Comparison of ENCODE assay signal across 8 mouse cellular contexts in the genomic region with DNA sequence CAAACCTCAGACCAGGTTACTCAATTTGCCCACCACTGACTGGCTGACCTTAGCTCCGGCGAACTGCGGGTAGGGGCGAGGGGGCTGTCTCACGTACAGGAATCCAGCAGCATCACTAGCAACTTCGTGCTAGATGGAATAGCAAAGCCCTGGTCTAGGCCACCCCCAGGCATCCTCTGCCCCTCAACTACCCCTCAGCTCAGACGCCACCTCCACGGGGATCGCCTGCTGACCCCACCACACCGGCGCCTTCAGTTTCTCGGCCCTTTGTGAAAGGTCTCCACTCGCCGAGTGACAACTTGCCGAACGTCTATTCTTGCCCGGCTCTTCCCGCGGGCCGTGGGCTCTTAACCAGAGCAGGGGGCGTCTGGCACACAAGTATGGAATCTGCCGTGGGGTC. TPM values are rescaled to one million over a fixed set of nuclear protein-coding genes. Genes with fewer than 3 reads are reported as not detected.
DNase-seq lines count a peak whose midpoint lies in the region; ATAC-seq lines count a peak whose summit lies in the region.

No protein-coding gene starts in this region.

- WGBS in kidney, embryonic 14.5 days, result 1% methylated on average over 22 of the region's 22 CpGs
- WGBS in midbrain, embryonic 10.5 days, result under 1% methylated on average over 22 of the region's 22 CpGs

- DNase-seq in kidney, adult 8-10 months, result no peak
- peak; percentile 20 for DNase-seq in NIH3T3 (ENCODE audit: low read depth)
- no peak for DNase-seq in midbrain, embryonic 10.5 days (ENCODE audit: low spot score)
- no peak for DNase-seq in adrenal gland, postnatal 14 days
- DNase-seq in thymus, postnatal 36 days, result no peak

- no peak for ATAC-seq in kidney, embryonic 14.5 days (ENCODE audit: low FRiP score, low TSS enrichment)
- 0 out of 2 replicates have a peak, but pooled peaks have one; percentile 8 for ATAC-seq in granulocyte monocyte progenitor cell, adult 5-6 weeks (replicated peaks; ENCODE audit: poor library complexity, severe bottlenecking)
- no peak for ATAC-seq in inflammation-experienced regulatory T-cells, adult 6 months

- peak overlapping the region; percentile 67; the same call in 1 of the 2 replicates for H3K27ac ChIP-seq in kidney, embryonic 14.5 days (ENCODE audit: low read depth, low read length)
- H3K27ac ChIP-seq in midbrain, embryonic 10.5 days (replicated peaks), result peak overlapping the region; percentile 94

- peaks cover 4% of the 10 kb centered on the region; the same call in 1 of the 2 replicates for H3K4me1 ChIP-seq in kidney, embryonic 14.5 days (ENCODE audit: control insufficient read depth, insufficient read depth, low read length)
- peaks cover 17% of the 10 kb centered on the region for H3K4me1 ChIP-seq in midbrain, embryonic 10.5 days

- peak overlapping the region; percentile 89 for H3K4me2 ChIP-seq in kidney, embryonic 14.5 days (replicated peaks; ENCODE audit: low read depth, low read length)

- peak overlapping the region; percentile 81 for H3K9ac ChIP-seq in kidney, embryonic 14.5 days (ENCODE audit: low read depth, low read length)

- H3K4me3 ChIP-seq in kidney, embryonic 14.5 days (ENCODE audit: low read length), result peak overlapping the region; percentile 77
- peak overlapping the region; percentile 73 for H3K4me3 ChIP-seq in midbrain, embryonic 10.5 days

- no peaks in the 10 kb centered on the region for H3K27me3 ChIP-seq in kidney, embryonic 14.5 days (ENCODE audit: control insufficient read depth, insufficient read depth, low read length)
- H3K27me3 ChIP-seq in midbrain, embryonic 10.5 days (ENCODE audit: low read depth, poor library complexity, severe bottlenecking), result no peaks in the 10 kb centered on the region

- no peaks in the 10 kb centered on the region for H3K36me3 ChIP-seq in kidney, embryonic 14.5 days (ENCODE audit: control insufficient read depth, insufficient read depth, low read length)
- H3K36me3 ChIP-seq in midbrain, embryonic 10.5 days, result peaks cover 14% of the 10 kb centered on the region

- no peaks in the 10 kb centered on the region for H3K9me3 ChIP-seq in kidney, embryonic 14.5 days (ENCODE audit: control insufficient read depth, low read length)
- no peaks in the 10 kb centered on the region for H3K9me3 ChIP-seq in midbrain, embryonic 10.5 days (replicated peaks)

RNA-seq across cellular contexts. Expression of a gene that starts 0.6 kb away (rescaled TPM):
- 98.0 and 123 TPM in 2 replicates for polyA plus RNA-seq in kidney, embryonic 14.5 days (2014; fragmentation: Nextera tagmentation; extraction: Ambion mirVana)
- 20.8 and 28.9 TPM in 2 replicates for total RNA-seq in granulocyte monocyte progenitor cell, adult 5-6 weeks (2014; fragmentation: Nextera tagmentation)
- 26.7 and 33.7 TPM in 2 replicates for total RNA-seq in granulocyte monocyte progenitor cell, adult 5-6 weeks (2017)
- polyA plus RNA-seq in midbrain, embryonic 10.5 days (2016; fragmentation: Nextera tagmentation; extraction: Ambion mirVana), result 33.7 and 35.9 TPM in 2 replicates
- 100 to 1,000 TPM in 2 of 3 experiments, 10 to 100 TPM in 1; 61.0 to 150 (median 121) TPM for polyA plus RNA-seq in inflammation-experienced regulatory T-cells, adult 6 months (2017; shearing (Covaris generic))
- total RNA-seq in adrenal gland, postnatal 14 days (2021), result 20.6 and 24.6 TPM in 2 replicates

RNA-seq across cellular contexts. Expression of a gene that starts 16.5 kb away (rescaled TPM):
- 0.34 and 0.50 TPM in 2 replicates for polyA plus RNA-seq in kidney, embryonic 14.5 days (2014; fragmentation: Nextera tagmentation; extraction: Ambion mirVana)
- total RNA-seq in granulocyte monocyte progenitor cell, adult 5-6 weeks (2014; fragmentation: Nextera tagmentation), result not detected in 2 replicates
- total RNA-seq in granulocyte monocyte progenitor cell, adult 5-6 weeks (2017), result not detected in 2 replicates
- not detected in 2 replicates for polyA plus RNA-seq in midbrain, embryonic 10.5 days (2016; fragmentation: Nextera tagmentation; extraction: Ambion mirVana)
- not detected for polyA plus RNA-seq in inflammation-experienced regulatory T-cells, adult 6 months (2017; shearing (Covaris generic))
- not detected in 2 replicates for total RNA-seq in adrenal gland, postnatal 14 days (2021)

RNA-seq across cellular contexts. Expression of a gene that starts 40.9 kb away (rescaled TPM):
- 0.26 and 0.37 TPM in 2 replicates for polyA plus RNA-seq in kidney, embryonic 14.5 days (2014; fragmentation: Nextera tagmentation; extraction: Ambion mirVana)
- not detected in 2 replicates for total RNA-seq in granulocyte monocyte progenitor cell, adult 5-6 weeks (2014; fragmentation: Nextera tagmentation)
- total RNA-seq in granulocyte monocyte progenitor cell, adult 5-6 weeks (2017), result not detected in 2 replicates
- polyA plus RNA-seq in midbrain, embryonic 10.5 days (2016; fragmentation: Nextera tagmentation; extraction: Ambion mirVana), result not detected in 2 replicates
- polyA plus RNA-seq in inflammation-experienced regulatory T-cells, adult 6 months (2017; shearing (Covaris generic)), result not detected
- not detected in 2 replicates for total RNA-seq in adrenal gland, postnatal 14 days (2021)

RNA-seq across cellular contexts. Expression of a gene that starts 51.9 kb away (rescaled TPM):
- polyA plus RNA-seq in kidney, embryonic 14.5 days (2014; fragmentation: Nextera tagmentation; extraction: Ambion mirVana), result 5.0 and 6.4 TPM in 2 replicates
- total RNA-seq in granulocyte monocyte progenitor cell, adult 5-6 weeks (2014; fragmentation: Nextera tagmentation), result not detected in 2 replicates
- total RNA-seq in granulocyte monocyte progenitor cell, adult 5-6 weeks (2017), result not detected in 2 replicates
- 0.22 and 0.35 TPM in 2 replicates for polyA plus RNA-seq in midbrain, embryonic 10.5 days (2016; fragmentation: Nextera tagmentation; extraction: Ambion mirVana)
- not detected for polyA plus RNA-seq in inflammation-experienced regulatory T-cells, adult 6 months (2017; shearing (Covaris generic))
- 0.15 TPM in 1 of 2 replicates, not detected in the other for total RNA-seq in adrenal gland, postnatal 14 days (2021)

RNA-seq across cellular contexts. Expression of a gene that starts 57.2 kb away (rescaled TPM):
- polyA plus RNA-seq in kidney, embryonic 14.5 days (2014; fragmentation: Nextera tagmentation; extraction: Ambion mirVana), result 0.41 TPM in 1 of 2 replicates, not detected in the other
- not detected in 2 replicates for total RNA-seq in granulocyte monocyte progenitor cell, adult 5-6 weeks (2014; fragmentation: Nextera tagmentation)
- total RNA-seq in granulocyte monocyte progenitor cell, adult 5-6 weeks (2017), result 0.21 and 0.22 TPM in 2 replicates
- polyA plus RNA-seq in midbrain, embryonic 10.5 days (2016; fragmentation: Nextera tagmentation; extraction: Ambion mirVana), result 0.25 and 1.0 TPM in 2 replicates
- polyA plus RNA-seq in inflammation-experienced regulatory T-cells, adult 6 months (2017; shearing (Covaris generic)), result 1 to 10 TPM in 1 of 3 experiments, not detected in 2; 2.3 TPM
- total RNA-seq in adrenal gland, postnatal 14 days (2021), result not detected in 2 replicates
